Mouse (Mus musculus): Measurements from ENCODE around the gene Dnajc11. TPM values are rescaled to one million over a fixed set of nuclear protein-coding genes. Genes with fewer than 3 reads are reported as not detected.

Dnajc11 gene
- polyA plus RNA-seq, 1 experiment from 2014 or later = 73.6 TPM

- Histone ChIP-seq H3K4me2 (ENCODE audit: low read depth, low read length) (peak overlapping the region; percentile 57), H3K27me3 (replicated peaks; ENCODE audit: control insufficient read depth, insufficient read depth, low read length) (no peaks in the 10 kb centered on the region), H3K27ac (ENCODE audit: low read length) (peak overlapping the region; percentile 90), H3K4me3 (ENCODE audit: low read length) (peak overlapping the region; percentile 97), H3K9me3 (ENCODE audit: control insufficient read depth, low read length) (no peaks in the 10 kb centered on the region), H3K4me1 (ENCODE audit: control insufficient read depth, insufficient read depth, low read length) (peaks cover 35% of the 10 kb centered on the region), H3K36me3 (ENCODE audit: control insufficient read depth, insufficient read depth, low read length) (peaks cover 14% of the 10 kb centered on the region), H3K9ac (ENCODE audit: low read depth, low read length) (peak overlapping the region; percentile 97)
- ATAC-seq = peak; percentile 11; the same call in 1 of the 2 replicates
- 28% methylated on average over 6 of the region's 6 CpGs for WGBS
These were observed 55.6 kb downstream of the Dnajc11 start for GRCm38 (mm10) chr4:151989110-151989488.

- Histone ChIP-seq H3K4me1 (ENCODE audit: control insufficient read depth, insufficient read depth, low read length) (peaks cover 25% of the 10 kb centered on the region), H3K4me3 (ENCODE audit: low read length) (no peak overlapping the region), H3K36me3 (ENCODE audit: control insufficient read depth, insufficient read depth, low read length) (peaks cover 14% of the 10 kb centered on the region), H3K9me3 (ENCODE audit: control insufficient read depth, low read length) (no peaks in the 10 kb centered on the region), H3K27me3 (replicated peaks; ENCODE audit: control insufficient read depth, insufficient read depth, low read length) (no peaks in the 10 kb centered on the region), H3K4me2 (ENCODE audit: low read depth, low read length) (no peak overlapping the region), H3K27ac (ENCODE audit: low read length) (no peak overlapping the region), H3K9ac (ENCODE audit: low read depth, low read length) (no peak overlapping the region)
- 87% methylated on average over 9 of the region's 9 CpGs for WGBS
- no peak for ATAC-seq
These were observed 58.6 kb downstream of the Dnajc11 start for GRCm38 (mm10) chr4:151992091-151992490.

- WGBS = 71% methylated on average over 6 of the region's 6 CpGs
- no peak for ATAC-seq
- peaks cover 25% of the 10 kb centered on the region for H3K4me1 ChIP-seq (ENCODE audit: control insufficient read depth, insufficient read depth, low read length)
- H3K9ac ChIP-seq (ENCODE audit: low read depth, low read length) = no peak overlapping the region
- no peak overlapping the region for H3K27ac ChIP-seq (ENCODE audit: low read length)
- no peak overlapping the region for H3K4me3 ChIP-seq (ENCODE audit: low read length)
- H3K9me3 ChIP-seq (ENCODE audit: control insufficient read depth, low read length) = no peaks in the 10 kb centered on the region
- H3K36me3 ChIP-seq (ENCODE audit: control insufficient read depth, insufficient read depth, low read length) = peaks cover 14% of the 10 kb centered on the region
- no peak overlapping the region for H3K4me2 ChIP-seq (ENCODE audit: low read depth, low read length)
- H3K27me3 ChIP-seq (replicated peaks; ENCODE audit: control insufficient read depth, insufficient read depth, low read length) = no peaks in the 10 kb centered on the region
These were observed 59.5 kb downstream of the Dnajc11 start for GRCm38 (mm10) chr4:151993035-151993434.

GRCm38 (mm10) chr4:151994228-151995171, 61.0 kb downstream of the Dnajc11 start:
- Histone ChIP-seq H3K4me1 (ENCODE audit: control insufficient read depth, insufficient read depth, low read length) (peaks cover 21% of the 10 kb centered on the region), H3K4me2 (ENCODE audit: low read depth, low read length) (peak overlapping the region; percentile 88), H3K9ac (ENCODE audit: low read depth, low read length) (peak overlapping the region; percentile 91), H3K9me3 (ENCODE audit: control insufficient read depth, low read length) (no peaks in the 10 kb centered on the region), H3K36me3 (ENCODE audit: control insufficient read depth, insufficient read depth, low read length) (peaks cover 14% of the 10 kb centered on the region), H3K27me3 (replicated peaks; ENCODE audit: control insufficient read depth, insufficient read depth, low read length) (no peaks in the 10 kb centered on the region), H3K27ac (ENCODE audit: low read length) (peak overlapping the region; percentile 82), H3K4me3 (ENCODE audit: low read length) (peak overlapping the region; percentile 98)
- no peak for ATAC-seq
- 2% methylated on average over 61 of the region's 61 CpGs for WGBS

- ATAC-seq = peak; percentile 34
- under 1% methylated on average over 100 of the region's 111 CpGs for WGBS
- peak overlapping the region; percentile 88 for H3K4me2 ChIP-seq (ENCODE audit: low read depth, low read length)
These were observed 62.1 kb downstream of the Dnajc11 start for GRCm38 (mm10) chr4:151995371-151996172.

GRCm38 (mm10) chr4:151996173-151996950, 62.9 kb downstream of the Dnajc11 start, which contains the start of gene Phf13:
Phf13 (minus strand) TSS chr4:151996258.
- under 1% methylated on average over 86 of the region's 94 CpGs for WGBS
- H3K4me3 ChIP-seq (ENCODE audit: low read length) = peak within 1 kb of the TSS; percentile 98
- ATAC-seq = peak; percentile 97
- no peaks in the 10 kb centered on the region for H3K9me3 ChIP-seq (ENCODE audit: control insufficient read depth, low read length)
- H3K36me3 ChIP-seq (ENCODE audit: control insufficient read depth, insufficient read depth, low read length) = peaks cover 9% of the 10 kb centered on the region
- peak within 1 kb of the TSS; percentile 88 for H3K4me2 ChIP-seq (ENCODE audit: low read depth, low read length)
- no peaks in the 10 kb centered on the region for H3K27me3 ChIP-seq (replicated peaks; ENCODE audit: control insufficient read depth, insufficient read depth, low read length)
- H3K9ac ChIP-seq (ENCODE audit: low read depth, low read length) = peak within 1 kb of the TSS; percentile 91
- peak within 1 kb of the TSS; percentile 88 for H3K27ac ChIP-seq (ENCODE audit: low read length)
- peaks cover 21% of the 10 kb centered on the region for H3K4me1 ChIP-seq (ENCODE audit: control insufficient read depth, insufficient read depth, low read length)

More at GRCm38 (mm10) chr4:151995371-151996172, 62.1 kb downstream of the Dnajc11 start:
- H3K4me1 ChIP-seq (ENCODE audit: control insufficient read depth, insufficient read depth, low read length) = peaks cover 21% of the 10 kb centered on the region
- H3K9ac ChIP-seq (ENCODE audit: low read depth, low read length) = peak overlapping the region; percentile 91
- peak overlapping the region; percentile 82 for H3K27ac ChIP-seq (ENCODE audit: low read length)
- H3K4me3 ChIP-seq (ENCODE audit: low read length) = peak overlapping the region; percentile 98
- H3K36me3 ChIP-seq (ENCODE audit: control insufficient read depth, insufficient read depth, low read length) = peaks cover 14% of the 10 kb centered on the region
- H3K27me3 ChIP-seq (replicated peaks; ENCODE audit: control insufficient read depth, insufficient read depth, low read length) = no peaks in the 10 kb centered on the region
- no peaks in the 10 kb centered on the region for H3K9me3 ChIP-seq (ENCODE audit: control insufficient read depth, low read length)

- Histone ChIP-seq H3K27ac (ENCODE audit: low read length) (peak overlapping the region; percentile 88), H3K4me3 (ENCODE audit: low read length) (peak overlapping the region; percentile 98), H3K27me3 (replicated peaks; ENCODE audit: control insufficient read depth, insufficient read depth, low read length) (no peaks in the 10 kb centered on the region), H3K4me2 (ENCODE audit: low read depth, low read length) (peak overlapping the region; percentile 60), H3K9me3 (ENCODE audit: control insufficient read depth, low read length) (no peaks in the 10 kb centered on the region), H3K9ac (ENCODE audit: low read depth, low read length) (peak overlapping the region; percentile 88), H3K36me3 (ENCODE audit: control insufficient read depth, insufficient read depth, low read length) (peaks cover 4% of the 10 kb centered on the region), H3K4me1 (ENCODE audit: control insufficient read depth, insufficient read depth, low read length) (peaks cover 21% of the 10 kb centered on the region)
- 3% methylated on average over 13 of the region's 13 CpGs for WGBS
- ATAC-seq = no peak
These were observed 63.4 kb downstream of the Dnajc11 start for GRCm38 (mm10) chr4:151996951-151997222.

GRCm38 (mm10) chr4:151997701-151998100, 64.2 kb downstream of the Dnajc11 start:
- H3K27ac ChIP-seq (ENCODE audit: low read length) = no peak overlapping the region
- no peaks in the 10 kb centered on the region for H3K36me3 ChIP-seq (ENCODE audit: control insufficient read depth, insufficient read depth, low read length)
- no peak overlapping the region for H3K4me2 ChIP-seq (ENCODE audit: low read depth, low read length)
- H3K9me3 ChIP-seq (ENCODE audit: control insufficient read depth, low read length) = no peaks in the 10 kb centered on the region
- no peak overlapping the region for H3K4me3 ChIP-seq (ENCODE audit: low read length)
- peaks cover 21% of the 10 kb centered on the region for H3K4me1 ChIP-seq (ENCODE audit: control insufficient read depth, insufficient read depth, low read length)
- no peak for ATAC-seq
- 66% methylated on average over 3 of the region's 3 CpGs for WGBS
- H3K27me3 ChIP-seq (replicated peaks; ENCODE audit: control insufficient read depth, insufficient read depth, low read length) = no peaks in the 10 kb centered on the region
- H3K9ac ChIP-seq (ENCODE audit: low read depth, low read length) = no peak overlapping the region

- no peak for ATAC-seq
- no peak overlapping the region for H3K9ac ChIP-seq (ENCODE audit: low read depth, low read length)
- H3K4me1 ChIP-seq (ENCODE audit: control insufficient read depth, insufficient read depth, low read length) = peaks cover 9% of the 10 kb centered on the region
- WGBS = 67% methylated on average over 3 of the region's 3 CpGs
- no peak overlapping the region for H3K4me2 ChIP-seq (ENCODE audit: low read depth, low read length)
- H3K9me3 ChIP-seq (ENCODE audit: control insufficient read depth, low read length) = no peaks in the 10 kb centered on the region
- H3K4me3 ChIP-seq (ENCODE audit: low read length) = no peak overlapping the region
- no peaks in the 10 kb centered on the region for H3K27me3 ChIP-seq (replicated peaks; ENCODE audit: control insufficient read depth, insufficient read depth, low read length)
- no peak overlapping the region for H3K27ac ChIP-seq (ENCODE audit: low read length)
- H3K36me3 ChIP-seq (ENCODE audit: control insufficient read depth, insufficient read depth, low read length) = no peaks in the 10 kb centered on the region
These were observed 66.0 kb downstream of the Dnajc11 start for GRCm38 (mm10) chr4:151999481-151999880.
